Mouse (Mus musculus) lung, embryonic 14.5 days (tissue): Measurements from ENCODE around the gene Dscaml1. TPM values are rescaled to one million over a fixed set of nuclear protein-coding genes. Genes with fewer than 3 reads are reported as not detected.

Source experiments
- ATAC-seq: fragments of 200-750 bp; cut with Nextera tagmentation; 2 replicates; pipeline ENCODE4 v1.8.0; 2017; ENCODE audit warnings: mild to moderate bottlenecking, moderate TSS enrichment, moderate library complexity; ENCODE audit not compliant: insufficient read depth
- DNase-seq: peaks from one replicate; pipeline ENCODE4 v3.0.0-alpha.2; 2015
- H3K27ac ChIP-seq: fragments of 300-500 bp; sonication (generic); 2 replicates; pipeline ENCODE4 v1.5.1; 2014; ENCODE audit warnings: low read depth, mild to moderate bottlenecking, moderate library complexity
- H3K27me3 ChIP-seq: fragments of 300-500 bp; sonication (generic); 2 replicates; pipeline ENCODE4 v1.6.1; 2014; ENCODE audit warnings: low read length, control low read depth; ENCODE audit not compliant: insufficient read depth
- H3K36me3 ChIP-seq: fragments of 300-500 bp; sonication (generic); 2 replicates; pipeline ENCODE4 v1.6.1; 2014; ENCODE audit warnings: control low read depth; ENCODE audit not compliant: insufficient read depth
- H3K4me1 ChIP-seq: fragments of 300-500 bp; sonication (generic); 2 replicates; pipeline ENCODE4 v1.6.1; 2014; ENCODE audit warnings: antibody characterized with exemption, control low read depth; ENCODE audit not compliant: insufficient read depth
- H3K4me2 ChIP-seq: fragments of 300-500 bp; sonication (generic); 2 replicates; pipeline ENCODE4 v1.6.1; 2014; ENCODE audit warnings: mild to moderate bottlenecking
- H3K4me3 ChIP-seq: fragments of 300-500 bp; sonication (generic); 2 replicates; pipeline ENCODE4 v1.5.1; 2014; ENCODE audit warnings: low read depth, low read length
- H3K9ac ChIP-seq: fragments of 300-500 bp; sonication (generic); 2 replicates; pipeline ENCODE4 v1.6.1; 2014
- H3K9me3 ChIP-seq: fragments of 300-500 bp; sonication (generic); 2 replicates; pipeline ENCODE4 v1.6.1; 2016; ENCODE audit warnings: low read depth, low read length, control low read depth
- CTCF ChIP-seq: IDR thresholded peaks from 2 replicates; pipeline ENCODE4 v1.5.1; 2016; ENCODE audit warnings: antibody characterized with exemption, low read depth
- WGBS: fragments of 180-500 bp; shearing (Covaris S2); extraction: QIAGEN DNeasy Blood & Tissue Kit; methylation state at CpG from one replicate; pipeline ENCODE4 v1.1.7; 2014; 5-methylcytosine and 5-hydroxymethylcytosine counted together
- polyA plus RNA-seq: library from polyadenylated mRNA; unstranded; fragments of >200 nt; fragmentation: Nextera tagmentation; extraction: Ambion mirVana; gene quantifications from 2 replicates; pipeline ENCODE4 v1.2.1, GENCODE M21; 2014

The Dscaml1 gene
- polyA plus RNA-seq, 1 experiment from 2014 or later: 0.05 TPM

GRCm38 (mm10) chr9:45569680-45570079 lies 143.3 kb downstream of the Dscaml1 start:
- DNase-seq (no peak), ATAC-seq (no peak)
- Histone ChIP-seq H3K4me2 (no peak overlapping the region), H3K27me3 (no peaks in the 10 kb centered on the region), H3K4me1 (peaks cover 7% of the 10 kb centered on the region; the same call in 1 of the 2 replicates), H3K9me3 (no peaks in the 10 kb centered on the region), H3K27ac (no peak overlapping the region), H3K36me3 (no peaks in the 10 kb centered on the region), H3K4me3 (no peak overlapping the region), H3K9ac (no peak overlapping the region)
- no peak for TF ChIP-seq CTCF
- WGBS: 67% methylated on average over 3 of the region's 3 CpGs

DNA sequence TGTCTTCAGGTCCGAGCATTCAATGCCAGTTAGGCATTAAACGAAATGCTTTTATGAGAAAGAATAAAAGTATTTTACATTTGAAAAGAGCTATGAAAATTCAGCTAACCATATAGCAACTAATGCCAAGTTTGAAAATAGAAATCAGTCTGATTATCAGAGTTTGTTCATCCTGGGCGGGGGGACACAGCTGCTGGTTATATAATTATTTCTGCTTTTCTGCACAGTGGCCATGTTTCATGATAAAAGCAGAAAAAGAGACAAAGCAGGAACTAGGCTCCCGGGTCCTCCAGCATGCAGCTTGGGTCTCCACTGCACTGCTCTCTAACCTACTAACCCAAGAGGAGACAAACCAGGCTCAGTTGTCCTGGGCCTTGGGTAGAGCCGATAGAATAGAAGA lies 143.9 kb downstream of the Dscaml1 start:
- Histone ChIP-seq H3K9ac (no peak overlapping the region), H3K27me3 (no peaks in the 10 kb centered on the region), H3K36me3 (no peaks in the 10 kb centered on the region), H3K9me3 (no peaks in the 10 kb centered on the region), H3K27ac (no peak overlapping the region), H3K4me3 (no peak overlapping the region), H3K4me1 (peaks cover 7% of the 10 kb centered on the region; the same call in 1 of the 2 replicates), H3K4me2 (no peak overlapping the region)
- DNase-seq: no peak
- ATAC-seq: no peak
- WGBS: 76% methylated on average over 5 of the region's 5 CpGs
- TF ChIP-seq CTCF: no peak

DNA sequence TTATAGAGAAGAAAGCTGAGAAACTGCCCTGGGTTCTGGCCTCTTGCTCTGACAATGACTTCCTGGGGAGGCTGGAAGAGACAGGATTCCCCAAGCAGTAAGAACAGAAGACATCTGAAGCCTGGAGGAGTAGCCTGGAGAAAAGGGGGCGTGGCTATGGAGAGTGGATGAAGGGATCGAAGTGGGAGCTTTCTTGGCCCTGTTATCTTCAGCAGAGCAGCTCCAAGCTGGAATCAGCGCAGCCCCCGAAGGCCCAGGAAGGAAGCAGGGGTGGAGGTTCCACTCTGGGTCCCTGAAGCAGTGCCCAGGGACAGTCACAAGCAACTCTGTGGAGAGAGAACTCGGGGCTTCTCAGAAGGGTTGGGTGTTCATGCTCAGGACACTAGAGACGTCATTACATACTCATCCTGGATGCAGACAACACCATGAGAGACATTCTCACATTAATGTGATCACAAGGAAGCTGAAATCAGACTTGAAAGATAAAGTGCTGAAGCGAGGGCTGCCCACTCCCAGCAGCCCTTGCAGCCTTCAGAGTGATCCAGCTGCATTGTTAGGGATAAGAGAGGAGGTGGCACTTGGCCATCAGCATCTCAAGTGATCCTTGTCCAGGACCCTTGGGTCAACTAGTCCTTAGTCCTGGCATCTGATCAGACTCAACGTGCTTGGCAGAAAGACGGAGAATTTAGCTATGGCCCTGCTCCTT lies 146.5 kb downstream of the Dscaml1 start:
- TF ChIP-seq CTCF: no peak
- peak; percentile 60; the same call in 1 of the 2 replicates for ATAC-seq
- WGBS: 21% methylated on average over 9 of the region's 9 CpGs
- peak; percentile 75 for DNase-seq
- Histone ChIP-seq H3K36me3 (no peaks in the 10 kb centered on the region), H3K9me3 (no peaks in the 10 kb centered on the region), H3K27ac (peak overlapping the region; percentile 67; the same call in 1 of the 2 replicates), H3K9ac (no peak overlapping the region), H3K27me3 (no peaks in the 10 kb centered on the region), H3K4me1 (peaks cover 7% of the 10 kb centered on the region; the same call in 1 of the 2 replicates), H3K4me3 (no peak overlapping the region), H3K4me2 (no peak overlapping the region)

DNA sequence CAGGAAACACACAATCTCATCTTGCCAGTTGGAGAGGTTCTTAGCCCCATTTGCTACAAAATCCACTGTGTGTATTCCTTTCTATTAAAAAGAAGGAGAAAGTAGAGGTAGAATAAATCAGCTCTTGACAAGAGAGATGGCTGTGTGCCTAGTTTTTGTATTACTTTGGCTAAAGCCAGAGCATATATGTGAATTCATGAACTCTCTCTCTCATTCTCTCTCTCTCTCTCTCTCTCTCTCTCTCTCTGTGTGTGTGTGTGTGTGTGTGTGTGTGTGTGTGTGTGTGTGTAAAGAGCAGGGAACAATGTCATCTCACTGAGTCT lies 147.0 kb downstream of the Dscaml1 start:
- H3K4me2 ChIP-seq: no peak overlapping the region
- no peak overlapping the region for H3K9ac ChIP-seq
- no peak; the same call in 1 of the 2 replicates for ATAC-seq
- no peaks in the 10 kb centered on the region for H3K36me3 ChIP-seq
- peak; percentile 73 for DNase-seq
- no peak overlapping the region for H3K4me3 ChIP-seq
- H3K9me3 ChIP-seq: no peaks in the 10 kb centered on the region
- TF ChIP-seq CTCF: no peak
- peak overlapping the region; percentile 67; the same call in 1 of the 2 replicates for H3K27ac ChIP-seq
- peaks cover 7% of the 10 kb centered on the region; the same call in 1 of the 2 replicates for H3K4me1 ChIP-seq
- no peaks in the 10 kb centered on the region for H3K27me3 ChIP-seq

DNA sequence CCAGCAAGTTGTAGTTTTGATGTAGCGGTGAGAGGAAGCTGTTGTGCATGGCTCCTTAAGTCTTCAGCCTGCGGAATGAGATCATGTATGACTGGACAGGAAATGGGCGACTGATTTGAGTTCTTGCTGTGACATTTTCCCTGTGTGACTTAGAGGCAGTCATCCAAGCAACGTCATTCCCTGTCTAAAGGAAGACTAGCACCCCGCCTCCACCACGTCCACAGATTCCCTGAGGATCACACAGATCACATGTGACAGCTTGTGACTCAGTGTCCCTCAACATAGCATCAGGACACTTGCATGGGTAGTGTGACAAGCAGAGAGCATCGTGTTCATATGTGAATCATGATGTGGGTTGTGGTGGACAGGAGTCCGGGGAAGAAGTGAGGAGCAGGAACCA lies 147.6 kb downstream of the Dscaml1 start:
- H3K27me3 ChIP-seq: no peaks in the 10 kb centered on the region
- peaks cover 7% of the 10 kb centered on the region; the same call in 1 of the 2 replicates for H3K4me1 ChIP-seq
- H3K9ac ChIP-seq: no peak overlapping the region
- no peak overlapping the region for H3K27ac ChIP-seq
- ATAC-seq (no peak), DNase-seq (peak; percentile 12)
- no peak overlapping the region for H3K4me3 ChIP-seq
- no peaks in the 10 kb centered on the region for H3K9me3 ChIP-seq
- no peaks in the 10 kb centered on the region for H3K36me3 ChIP-seq
- WGBS: 67% methylated on average over 8 of the region's 8 CpGs
- no peak for TF ChIP-seq CTCF
- H3K4me2 ChIP-seq: no peak overlapping the region

DNA sequence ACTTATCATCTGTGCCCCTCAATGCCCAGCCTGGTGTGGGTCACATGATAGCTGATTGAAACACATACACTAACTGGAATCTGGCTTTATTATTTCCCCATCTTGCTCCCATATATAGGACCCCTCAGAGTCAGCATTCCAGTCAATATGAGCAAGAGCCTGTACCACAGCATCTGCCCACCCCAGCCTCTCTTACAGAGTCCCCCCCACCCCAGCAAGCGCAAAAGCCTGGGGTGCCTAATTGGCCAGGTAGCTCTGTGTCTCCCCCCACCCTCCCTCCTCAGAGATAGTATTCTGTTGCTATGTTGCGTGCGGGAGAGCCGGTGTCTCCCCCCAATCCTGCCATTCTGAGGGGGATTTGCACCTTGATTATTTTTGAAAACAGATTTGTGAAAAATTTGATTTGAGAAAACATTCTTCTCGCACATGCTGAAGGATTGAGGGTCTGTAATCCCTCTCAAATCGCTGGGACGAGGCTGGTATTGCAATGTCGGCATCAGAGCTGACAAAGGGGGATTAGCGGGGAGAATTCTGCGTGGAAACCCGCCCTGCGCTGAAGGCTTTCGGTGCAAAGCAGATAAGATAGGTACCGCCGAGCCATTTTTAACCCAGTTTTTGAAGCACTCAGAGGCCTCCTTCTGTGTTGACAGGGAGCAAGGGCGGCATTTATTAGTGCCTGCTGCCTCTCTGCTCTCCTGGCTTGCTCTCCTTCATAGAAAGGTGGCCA lies 153.8 kb downstream of the Dscaml1 start:
- Histone ChIP-seq H3K4me2 (no peak overlapping the region), H3K36me3 (no peaks in the 10 kb centered on the region), H3K4me3 (no peak overlapping the region), H3K9me3 (no peaks in the 10 kb centered on the region), H3K27ac (no peak overlapping the region), H3K27me3 (no peaks in the 10 kb centered on the region), H3K4me1 (no peaks in the 10 kb centered on the region), H3K9ac (no peak overlapping the region)
- no peak for TF ChIP-seq CTCF
- 57% methylated on average over 16 of the region's 16 CpGs for WGBS
- DNase-seq (no peak), ATAC-seq (no peak)

- Histone ChIP-seq H3K27ac (no peak overlapping the region), H3K4me3 (no peak overlapping the region), H3K9ac (no peak overlapping the region), H3K4me2 (no peak overlapping the region), H3K27me3 (no peaks in the 10 kb centered on the region), H3K4me1 (no peaks in the 10 kb centered on the region), H3K9me3 (no peaks in the 10 kb centered on the region), H3K36me3 (no peaks in the 10 kb centered on the region)
- ATAC-seq (no peak), DNase-seq (no peak)
- TF ChIP-seq CTCF: no peak
- WGBS: 52% methylated on average over 9 of the region's 9 CpGs
Measured at GRCm38 (mm10) chr9:45586475-45586874, 160.0 kb downstream of the Dscaml1 start.
